Mouse (Mus musculus): ENCODE results near the gene Utp15. TPM values are rescaled to one million over a fixed set of nuclear protein-coding genes. Genes with fewer than 3 reads are reported as not detected.

Utp15 gene
- total and polyA plus RNA-seq, 3 experiments = 4.2 to 6.7 (median 5.7) TPM

- Histone ChIP-seq H3K4me1 (ENCODE audit: control insufficient read depth, insufficient read depth, low read length) (no peaks in the 10 kb centered on the region), H3K27me3 (ENCODE audit: control insufficient read depth, insufficient read depth, low read length) (no peaks in the 10 kb centered on the region), H3K9ac (ENCODE audit: low read depth, low read length) (no peak overlapping the region), H3K36me3 (ENCODE audit: control insufficient read depth, insufficient read depth, low read length) (no peaks in the 10 kb centered on the region), H3K79me2 (replicated peaks; ENCODE audit: control insufficient read depth, insufficient read depth, low read length) (no peaks in the 10 kb centered on the region), H3K4me3 (no peak overlapping the region), H3K27ac (no peak overlapping the region)
- TF ChIP-seq CTCF (IDR thresholded peaks at IDR 0.05) = peak; percentile 20; the same call in 1 of the 2 replicates
- no peak for TF ChIP-seq POLR2A (IDR thresholded peaks at IDR 0.05; ENCODE audit: insufficient read depth, low read depth, low read length)
- no peak for TF ChIP-seq EP300 (IDR thresholded peaks at IDR 0.05; ENCODE audit: insufficient read depth, low read depth, low read length)
- no peak for DNase-seq
- 60% methylated on average over 2 of the region's 2 CpGs for WGBS
- intact Hi-C loops (cut with DNase I) = no loop called here
These were observed 27.9 kb upstream of the Utp15 start for GRCm38 (mm10) chr13:98290719-98291118.

GRCm38 (mm10) chr13:98280990-98281650 is 18.3 kb upstream of the Utp15 start:
- TF ChIP-seq POLR2A (IDR thresholded peaks at IDR 0.05; ENCODE audit: insufficient read depth, low read depth, low read length) (no peak), CTCF (IDR thresholded peaks at IDR 0.05) (no peak), EP300 (IDR thresholded peaks at IDR 0.05; ENCODE audit: insufficient read depth, low read depth, low read length) (no peak)
- no peak for DNase-seq
- intact Hi-C loops (cut with DNase I) = no loop called here
- Histone ChIP-seq H3K79me2 (replicated peaks; ENCODE audit: control insufficient read depth, insufficient read depth, low read length) (no peaks in the 10 kb centered on the region), H3K4me3 (no peak overlapping the region), H3K27me3 (ENCODE audit: control insufficient read depth, insufficient read depth, low read length) (no peaks in the 10 kb centered on the region), H3K27ac (no peak overlapping the region), H3K36me3 (ENCODE audit: control insufficient read depth, insufficient read depth, low read length) (no peaks in the 10 kb centered on the region), H3K4me1 (ENCODE audit: control insufficient read depth, insufficient read depth, low read length) (peaks cover 2% of the 10 kb centered on the region; the same call in 1 of the 2 replicates), H3K9ac (ENCODE audit: low read depth, low read length) (no peak overlapping the region)
- 70% methylated on average over 12 of the region's 12 CpGs for WGBS

- DNase-seq = no peak
- WGBS = 84% methylated on average over 5 of the region's 5 CpGs
- H3K9ac ChIP-seq (ENCODE audit: low read depth, low read length) = no peak within 1 kb of the TSS
- H3K27ac ChIP-seq = no peak within 1 kb of the TSS
- H3K36me3 ChIP-seq (ENCODE audit: control insufficient read depth, insufficient read depth, low read length) = no peaks in the 10 kb centered on the region
- H3K27me3 ChIP-seq (ENCODE audit: control insufficient read depth, insufficient read depth, low read length) = no peaks in the 10 kb centered on the region
- intact Hi-C loops (cut with DNase I) = no loop called here
- no peak for TF ChIP-seq POLR2A (IDR thresholded peaks at IDR 0.05; ENCODE audit: insufficient read depth, low read depth, low read length)
- no peak for TF ChIP-seq EP300 (IDR thresholded peaks at IDR 0.05; ENCODE audit: insufficient read depth, low read depth, low read length)
- no peak for TF ChIP-seq CTCF (IDR thresholded peaks at IDR 0.05)
- no peak within 1 kb of the TSS for H3K4me3 ChIP-seq
- H3K4me1 ChIP-seq (ENCODE audit: control insufficient read depth, insufficient read depth, low read length) = peaks cover 2% of the 10 kb centered on the region; the same call in 1 of the 2 replicates
- no peaks in the 10 kb centered on the region for H3K79me2 ChIP-seq (replicated peaks; ENCODE audit: control insufficient read depth, insufficient read depth, low read length)
These were observed 16.8 kb upstream of the Utp15 start, which contains the start of gene Gm21976 for GRCm38 (mm10) chr13:98279686-98280085. TSS of gene Gm21976 (plus strand) at chr13:98279887.

- no peak for DNase-seq
- H3K79me2 ChIP-seq (replicated peaks; ENCODE audit: control insufficient read depth, insufficient read depth, low read length) = no peaks in the 10 kb centered on the region
- H3K27ac ChIP-seq = no peak overlapping the region
- 87% methylated on average over 2 of the region's 2 CpGs for WGBS
- H3K36me3 ChIP-seq (ENCODE audit: control insufficient read depth, insufficient read depth, low read length) = no peaks in the 10 kb centered on the region
- intact Hi-C loops (cut with DNase I) = no loop called here
- no peak overlapping the region for H3K4me3 ChIP-seq
- no peaks in the 10 kb centered on the region for H3K27me3 ChIP-seq (ENCODE audit: control insufficient read depth, insufficient read depth, low read length)
- H3K9ac ChIP-seq (ENCODE audit: low read depth, low read length) = no peak overlapping the region
- H3K4me1 ChIP-seq (ENCODE audit: control insufficient read depth, insufficient read depth, low read length) = peaks cover 2% of the 10 kb centered on the region; the same call in 1 of the 2 replicates
- TF ChIP-seq EP300 (IDR thresholded peaks at IDR 0.05; ENCODE audit: insufficient read depth, low read depth, low read length) (no peak), POLR2A (IDR thresholded peaks at IDR 0.05; ENCODE audit: insufficient read depth, low read depth, low read length) (no peak), CTCF (IDR thresholded peaks at IDR 0.05) (no peak)
These were observed 14.7 kb upstream of the Utp15 start for GRCm38 (mm10) chr13:98277501-98277900.

- no peak for TF ChIP-seq EP300 (IDR thresholded peaks at IDR 0.05; ENCODE audit: insufficient read depth, low read depth, low read length)
- TF ChIP-seq CTCF (IDR thresholded peaks at IDR 0.05) = no peak
- TF ChIP-seq POLR2A (IDR thresholded peaks at IDR 0.05; ENCODE audit: insufficient read depth, low read depth, low read length) = no peak
- no peak for DNase-seq
These were observed 13.4 kb upstream of the Utp15 start for GRCm38 (mm10) chr13:98276253-98276652.

GRCm38 (mm10) chr13:98275646-98276045 is 12.8 kb upstream of the Utp15 start:
- TF ChIP-seq CTCF (IDR thresholded peaks at IDR 0.05) (no peak), EP300 (IDR thresholded peaks at IDR 0.05; ENCODE audit: insufficient read depth, low read depth, low read length) (0 out of 2 replicates have a peak, but pooled peaks have one; percentile 49), POLR2A (IDR thresholded peaks at IDR 0.05; ENCODE audit: insufficient read depth, low read depth, low read length) (no peak)
- H3K27ac ChIP-seq = peak overlapping the region; percentile 73
- WGBS = 29% methylated on average over 4 of the region's 4 CpGs

More at GRCm38 (mm10) chr13:98276253-98276652, 13.4 kb upstream of the Utp15 start:
- intact Hi-C loops (cut with DNase I) = no loop called here
- no peak overlapping the region for H3K4me3 ChIP-seq
- no peak overlapping the region for H3K9ac ChIP-seq (ENCODE audit: low read depth, low read length)
- H3K27ac ChIP-seq = peak overlapping the region; percentile 73
- H3K27me3 ChIP-seq (ENCODE audit: control insufficient read depth, insufficient read depth, low read length) = no peaks in the 10 kb centered on the region
- no peaks in the 10 kb centered on the region for H3K36me3 ChIP-seq (ENCODE audit: control insufficient read depth, insufficient read depth, low read length)
- no peaks in the 10 kb centered on the region for H3K79me2 ChIP-seq (replicated peaks; ENCODE audit: control insufficient read depth, insufficient read depth, low read length)
- H3K4me1 ChIP-seq (ENCODE audit: control insufficient read depth, insufficient read depth, low read length) = peaks cover 2% of the 10 kb centered on the region; the same call in 1 of the 2 replicates
- 84% methylated on average over 7 of the region's 7 CpGs for WGBS

More at GRCm38 (mm10) chr13:98275646-98276045, 12.8 kb upstream of the Utp15 start:
- H3K36me3 ChIP-seq (ENCODE audit: control insufficient read depth, insufficient read depth, low read length) = no peaks in the 10 kb centered on the region
- peaks cover 2% of the 10 kb centered on the region; the same call in 1 of the 2 replicates for H3K4me1 ChIP-seq (ENCODE audit: control insufficient read depth, insufficient read depth, low read length)
- DNase-seq = peak in 1 of 2 experiments; percentile 45
- H3K9ac ChIP-seq (ENCODE audit: low read depth, low read length) = no peak overlapping the region
- no peak overlapping the region for H3K4me3 ChIP-seq
- H3K27me3 ChIP-seq (ENCODE audit: control insufficient read depth, insufficient read depth, low read length) = no peaks in the 10 kb centered on the region
- intact Hi-C loops (cut with DNase I) = no loop called here
- H3K79me2 ChIP-seq (replicated peaks; ENCODE audit: control insufficient read depth, insufficient read depth, low read length) = no peaks in the 10 kb centered on the region

Data from heart, adult 2 months (tissue).